Mouse (Mus musculus) mesoderm, embryonic 11.5 days (tissue): ENCODE measurements around the gene Zfp36l3.
"Not testable (repeated sequence)": the region's sequence is repeated elsewhere in the genome, so short reads cannot be mapped to it uniquely, and the experiment has no call there.

Source experiments
- DNase-seq: peaks from one replicate; pipeline ENCODE4 v3.0.0-alpha.2; 2012; ENCODE audit warnings: low read depth, low spot score

Gene Zfp36l3

GRCm38 (mm10) chrX:53776276-53776675, at the start of gene Zfp36l3:
Gene Zfp36l3, minus strand, starts transcription at chrX:53776394.
- no peak for DNase-seq

- peak; percentile 4 for DNase-seq
Observed at GRCm38 (mm10) chrX:53799074-53799473, 22.9 kb upstream of the Zfp36l3 start.

- not testable (repeated sequence) for DNase-seq
Observed at GRCm38 (mm10) chrX:53797519-53797918, 21.3 kb upstream of the Zfp36l3 start, which contains the start of gene Xlr. Gene Xlr, minus strand, starts transcription at chrX:53797706.

DNA sequence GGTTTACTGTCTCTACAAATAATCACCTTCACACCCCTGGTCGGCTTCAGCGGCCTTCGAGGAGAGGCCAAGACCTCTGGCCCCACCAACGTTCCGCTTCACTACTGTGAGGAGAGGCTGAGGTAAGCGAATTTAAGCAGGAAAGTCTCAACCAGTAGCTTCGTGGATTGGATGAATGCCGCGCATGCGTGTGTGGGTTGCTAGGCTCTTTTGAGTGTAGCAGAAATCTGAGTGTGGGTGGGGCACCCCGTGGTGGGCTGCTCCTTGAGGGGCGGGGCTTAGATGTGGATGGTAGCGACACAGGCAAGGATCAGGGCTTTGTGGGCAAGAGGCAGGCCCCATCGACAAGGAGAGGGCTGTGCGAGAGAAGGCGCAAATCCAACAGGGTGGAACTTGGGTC, 18.5 kb downstream of the Zfp36l3 start, which contains the start of gene 1700013H16Rik:
TSS of gene 1700013H16Rik (minus strand) at position 96 of the 400 bp plus-strand sequence.
- DNase-seq = no peak

DNA sequence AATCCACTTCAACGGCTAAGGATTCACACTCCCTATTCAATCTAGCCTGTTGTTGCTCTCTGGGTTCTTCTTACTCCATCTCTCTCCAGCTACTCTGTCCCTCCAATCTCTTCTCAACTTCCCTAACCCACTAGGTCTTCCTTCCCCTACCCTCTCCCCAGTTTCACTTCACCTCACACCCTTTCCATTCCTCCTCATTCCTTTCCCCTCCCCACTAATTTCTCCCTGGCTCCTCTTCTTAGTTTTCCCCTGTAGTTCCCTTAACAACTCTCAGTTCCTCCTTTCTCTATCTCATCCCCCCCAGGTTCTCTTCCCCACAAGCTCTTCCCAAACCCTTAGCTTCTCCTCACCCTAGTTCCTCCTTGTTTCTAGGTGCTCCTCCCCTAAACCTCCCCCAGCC, 23.3 kb downstream of the Zfp36l3 start:
- DNase-seq = no peak

DNA sequence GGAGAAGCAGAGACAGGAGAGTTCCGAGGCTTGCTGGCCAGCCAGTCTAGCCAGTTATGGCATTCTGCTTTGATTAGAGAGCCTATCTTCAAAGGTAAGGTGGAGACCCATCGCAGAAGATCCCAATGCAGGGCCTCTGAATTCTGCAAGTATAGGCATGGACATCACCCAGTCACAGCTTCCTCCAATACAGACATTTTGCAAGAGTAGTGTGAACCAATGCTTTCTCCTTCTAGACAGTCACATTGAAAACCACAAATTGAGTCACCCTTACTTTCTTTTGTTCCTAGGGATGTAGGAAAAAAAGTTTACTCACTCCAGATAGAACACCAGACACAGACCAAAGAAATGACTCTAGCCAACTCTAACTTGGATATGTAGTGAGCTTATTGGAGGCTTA, 47.2 kb downstream of the Zfp36l3 start:
- DNase-seq = no peak

DNA sequence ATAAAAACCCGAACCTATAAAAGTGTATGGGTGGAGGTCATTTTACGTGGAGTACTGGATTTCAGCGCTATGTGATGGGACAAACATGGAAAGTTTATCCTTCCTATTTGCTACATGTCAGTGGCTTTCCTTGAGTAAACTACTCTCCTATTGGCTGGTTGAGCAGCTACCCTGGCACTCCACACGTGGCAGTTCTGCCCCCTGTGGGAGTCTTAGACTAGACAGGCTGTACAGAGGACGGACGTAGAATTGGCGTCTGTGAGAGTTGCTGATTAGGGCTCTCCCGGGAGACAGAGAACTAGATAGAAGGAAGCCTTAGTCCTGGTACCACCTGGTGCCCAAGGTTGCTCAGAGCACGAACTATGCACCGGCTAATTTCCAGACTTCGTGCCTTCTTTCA, 51.6 kb downstream of the Zfp36l3 start, which contains the start of gene 4930502E18Rik:
TSS of gene 4930502E18Rik (plus strand) at position 231 of the 400 bp plus-strand sequence.
- no peak for DNase-seq
